Mouse (Mus musculus) spleen, adult 2 months (tissue): ENCODE results near the gene Dmtf1. TPM values are rescaled to one million over a fixed set of nuclear protein-coding genes. Genes with fewer than 3 reads are reported as not detected.
A peak's percentile ranks its signal among the peaks of the same experiment; 100 is the strongest.

Experiments
- DNase-seq, 2 experiments: peaks; one replicate each; pipeline versions ENCODE4 v3.0.0 to v3.0.0-alpha.2; 2012 to 2021; ENCODE audit warnings: low spot score in 2 of 2, low read depth in 1 of 2
- H3K27ac ChIP-seq: fragments of 200-500 bp; 2 replicates; pipeline ENCODE4 v1.5.1; 2012; ENCODE audit warnings: low read length, inconsistent platforms; ENCODE audit not compliant: insufficient read depth
- H3K27me3 ChIP-seq: fragments of 200-500 bp; 2 replicates; pipeline ENCODE4 v1.6.1; 2012; ENCODE audit warnings: mild to moderate bottlenecking, moderate library complexity, low read length, inconsistent platforms; ENCODE audit not compliant: control insufficient read depth, insufficient read depth
- H3K36me3 ChIP-seq: fragments of 200-500 bp; 2 replicates; pipeline ENCODE4 v1.6.1; 2012; ENCODE audit warnings: mild to moderate bottlenecking, low read length, inconsistent platforms; ENCODE audit not compliant: control insufficient read depth, insufficient read depth
- H3K4me1 ChIP-seq: fragments of 200-500 bp; 2 replicates; pipeline ENCODE4 v1.6.1; 2011; ENCODE audit warnings: inconsistent platforms; ENCODE audit not compliant: control insufficient read depth, insufficient read depth, insufficient read length
- H3K4me3 ChIP-seq: fragments of 200-500 bp; 2 replicates; pipeline ENCODE4 v1.5.1; 2011; ENCODE audit warnings: mild to moderate bottlenecking, inconsistent platforms; ENCODE audit not compliant: insufficient read depth, insufficient read length; ENCODE audit errors: extremely low read depth
- CTCF ChIP-seq: fragments of 200-500 bp; IDR thresholded peaks from 2 replicates; pipeline ENCODE4 v1.5.1; 2011; ENCODE audit warnings: mild to moderate bottlenecking, inconsistent platforms; ENCODE audit not compliant: insufficient read depth, insufficient read length, insufficient replicate concordance; ENCODE audit errors: extremely low read depth
- POLR2A ChIP-seq: fragments of 200-500 bp; IDR thresholded peaks from 2 replicates; pipeline ENCODE4 v1.6.1; 2011; ENCODE audit warnings: low read depth, low read length, inconsistent platforms
- WGBS: fragments of 180-500 bp; shearing (Covaris S2); methylation state at CpG from one replicate; pipeline ENCODE4 v1.1.7; 2018; 5-methylcytosine and 5-hydroxymethylcytosine counted together
- polyA plus RNA-seq: library from polyadenylated mRNA; depleted of rRNA; stranded (reverse); fragments of >200 nt; gene quantifications from 2 replicates; pipeline ENCODE4 v1.2.3, GENCODE M21; 2012

The Dmtf1 gene
- polyA plus RNA-seq, 1 experiment = 9.0 TPM

DNA sequence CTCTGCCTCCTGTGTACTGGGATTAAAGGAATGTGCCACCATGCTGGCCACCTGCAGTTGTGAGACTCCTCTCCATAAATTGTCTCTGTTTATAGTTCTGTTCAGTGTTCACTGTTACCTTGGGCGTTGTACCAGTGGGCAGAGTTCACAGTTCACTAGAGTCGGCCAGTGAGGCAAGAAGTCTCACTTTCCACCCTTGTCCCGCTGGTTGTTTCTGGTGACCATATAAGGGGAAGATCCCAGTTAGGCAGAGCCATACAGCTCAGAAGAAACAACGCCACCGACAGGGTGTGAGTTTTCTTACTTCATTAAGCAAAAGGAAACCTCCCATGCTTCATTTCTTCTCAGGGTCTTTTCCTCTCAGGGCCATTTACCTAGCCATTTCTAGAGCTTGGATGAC is 53.1 kb downstream of the Dmtf1 start:
- H3K27ac ChIP-seq = peak overlapping the region; percentile 92

DNA sequence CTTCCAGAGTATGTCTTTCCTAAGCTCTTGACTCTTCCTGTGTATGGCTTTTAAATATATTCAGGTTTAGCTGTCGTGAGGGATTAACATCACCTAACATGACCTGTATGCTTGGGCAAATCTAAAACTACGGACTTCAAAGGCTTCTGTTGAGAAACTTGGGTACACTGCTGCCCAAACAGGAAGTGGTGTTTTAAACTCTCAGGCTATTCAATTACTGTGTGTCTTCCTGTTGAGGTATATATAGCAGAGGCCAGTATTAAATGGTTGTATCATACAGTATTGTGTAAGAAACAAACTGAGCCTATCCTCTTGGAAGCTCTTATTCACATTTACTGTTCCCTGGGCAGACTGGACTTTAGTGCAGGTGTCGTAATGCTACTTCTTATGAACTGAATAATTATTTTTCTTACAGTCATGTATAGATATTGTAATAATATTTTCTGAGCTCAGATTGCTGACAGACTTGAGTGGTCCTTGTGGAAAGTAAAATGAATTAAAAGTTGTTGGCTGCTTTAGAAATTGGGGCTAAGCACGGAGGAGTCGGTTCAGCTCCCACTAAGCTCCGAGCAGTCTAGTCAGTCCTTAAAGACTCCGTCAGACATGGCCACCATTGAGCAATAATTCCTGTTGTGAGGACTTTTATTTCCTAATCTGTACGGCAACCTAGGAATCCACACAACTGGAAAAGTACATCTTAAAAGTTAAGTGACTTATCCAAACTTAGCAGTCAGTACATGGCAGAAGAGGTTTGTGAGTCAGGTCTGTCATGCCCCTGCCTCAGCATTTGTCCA is 54.1 kb downstream of the Dmtf1 start:
- H3K27ac ChIP-seq = peak overlapping the region; percentile 85
- no peaks in the 10 kb centered on the region for H3K27me3 ChIP-seq
- peaks cover 11% of the 10 kb centered on the region; the same call in 1 of the 2 replicates for H3K36me3 ChIP-seq
- WGBS = 57% methylated on average over 8 of the region's 8 CpGs
- DNase-seq = no peak
- TF ChIP-seq CTCF (no peak), POLR2A (no peak)
- H3K4me3 ChIP-seq = 0 out of 2 replicates have a peak overlapping the region, but pooled peaks have one; percentile 12
- H3K4me1 ChIP-seq = peaks cover 45% of the 10 kb centered on the region; the same call in 1 of the 2 replicates

More for the DNA sequence above, 53.1 kb downstream of the Dmtf1 start:
- peaks cover 11% of the 10 kb centered on the region; the same call in 1 of the 2 replicates for H3K36me3 ChIP-seq
- H3K27me3 ChIP-seq = no peaks in the 10 kb centered on the region
- 36% methylated on average over 5 of the region's 5 CpGs for WGBS
- H3K4me1 ChIP-seq = peaks cover 41% of the 10 kb centered on the region; the same call in 1 of the 2 replicates
- DNase-seq = peak in 1 of 2 experiments; percentile 41
- no peak overlapping the region for H3K4me3 ChIP-seq
- TF ChIP-seq CTCF (no peak), POLR2A (no peak)

DNA sequence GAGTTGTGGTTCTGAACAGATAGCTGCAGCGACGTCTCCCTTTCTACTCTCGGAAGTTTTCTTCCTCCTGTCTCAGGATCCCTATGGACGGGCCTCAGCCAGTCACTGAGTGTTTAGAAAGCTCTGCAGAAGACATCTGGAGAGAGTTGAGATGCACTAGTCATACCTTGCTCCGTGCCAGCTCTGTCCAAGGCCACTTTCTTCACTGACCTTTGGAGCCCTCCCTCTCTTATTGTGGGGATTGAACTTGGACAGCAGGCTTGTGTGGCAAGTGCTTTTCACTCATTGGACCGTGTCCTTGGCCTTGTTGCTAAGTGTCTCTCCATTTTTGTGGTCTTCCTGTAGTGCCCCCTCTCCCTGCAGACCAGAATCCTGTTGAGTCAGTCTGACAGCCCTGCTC is 54.8 kb downstream of the Dmtf1 start:
- peaks cover 45% of the 10 kb centered on the region; the same call in 1 of the 2 replicates for H3K4me1 ChIP-seq
- peak overlapping the region; percentile 82 for H3K27ac ChIP-seq
- WGBS = 62% methylated on average over 6 of the region's 6 CpGs
- peak overlapping the region; percentile 12; the same call in 1 of the 2 replicates for H3K4me3 ChIP-seq
- H3K27me3 ChIP-seq = no peaks in the 10 kb centered on the region
- peaks cover 10% of the 10 kb centered on the region; the same call in 1 of the 2 replicates for H3K36me3 ChIP-seq
- TF ChIP-seq POLR2A = no peak
- no peak for TF ChIP-seq CTCF
- DNase-seq = no peak

DNA sequence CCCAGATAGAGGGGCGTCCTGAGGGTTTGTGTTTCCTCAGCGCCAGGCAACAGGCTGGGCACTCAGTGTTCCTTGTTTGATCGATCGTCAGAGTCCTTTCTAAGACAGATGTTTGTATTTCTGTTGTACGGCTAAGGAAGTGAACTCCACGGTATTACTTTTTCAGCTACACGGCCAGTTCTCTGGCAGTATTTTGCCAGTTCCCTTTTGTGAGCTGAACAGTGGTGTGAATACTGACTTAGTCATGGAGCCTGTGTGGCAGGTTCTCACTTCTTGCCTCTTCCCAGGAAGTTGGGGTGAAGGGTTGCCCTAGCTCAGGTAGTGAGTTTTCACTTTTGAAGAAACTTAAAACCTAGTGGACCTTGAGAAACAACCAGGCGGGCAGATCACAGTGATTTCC is 57.6 kb downstream of the Dmtf1 start:
- Histone ChIP-seq H3K27ac (peak overlapping the region; percentile 83), H3K27me3 (no peaks in the 10 kb centered on the region), H3K4me3 (peak overlapping the region; percentile 42; the same call in 1 of the 2 replicates), H3K36me3 (peaks cover 8% of the 10 kb centered on the region; the same call in 1 of the 2 replicates), H3K4me1 (peaks cover 40% of the 10 kb centered on the region)
- 32% methylated on average over 8 of the region's 8 CpGs for WGBS
- DNase-seq = no peak
- TF ChIP-seq CTCF (no peak), POLR2A (no peak)

DNA sequence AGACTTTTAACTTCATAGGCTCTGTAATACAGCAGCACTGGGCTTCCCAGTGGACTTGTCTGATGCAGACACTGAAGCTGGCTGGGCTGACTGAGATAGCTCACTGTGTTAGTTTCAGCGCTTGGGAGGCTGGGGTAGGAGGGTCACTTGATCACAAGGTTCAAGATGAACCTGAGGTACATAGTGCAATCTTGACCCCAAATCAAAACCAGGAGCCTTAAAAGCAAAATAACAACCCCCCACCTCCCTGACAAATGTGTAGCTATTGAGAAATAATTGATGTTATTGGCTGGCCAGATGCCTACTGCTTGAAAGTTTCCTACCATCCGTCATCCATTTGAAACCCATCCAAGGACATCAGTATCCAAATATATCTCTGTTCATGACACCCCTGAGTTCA is 58.9 kb downstream of the Dmtf1 start:
- Histone ChIP-seq H3K27ac (peak overlapping the region; percentile 50), H3K4me1 (peaks cover 37% of the 10 kb centered on the region), H3K4me3 (peak overlapping the region; percentile 81), H3K27me3 (no peaks in the 10 kb centered on the region), H3K36me3 (peaks cover 8% of the 10 kb centered on the region; the same call in 1 of the 2 replicates)
- WGBS = 82% methylated on average over 2 of the region's 2 CpGs
- no peak for DNase-seq
- TF ChIP-seq POLR2A (no peak), CTCF (no peak)

DNA sequence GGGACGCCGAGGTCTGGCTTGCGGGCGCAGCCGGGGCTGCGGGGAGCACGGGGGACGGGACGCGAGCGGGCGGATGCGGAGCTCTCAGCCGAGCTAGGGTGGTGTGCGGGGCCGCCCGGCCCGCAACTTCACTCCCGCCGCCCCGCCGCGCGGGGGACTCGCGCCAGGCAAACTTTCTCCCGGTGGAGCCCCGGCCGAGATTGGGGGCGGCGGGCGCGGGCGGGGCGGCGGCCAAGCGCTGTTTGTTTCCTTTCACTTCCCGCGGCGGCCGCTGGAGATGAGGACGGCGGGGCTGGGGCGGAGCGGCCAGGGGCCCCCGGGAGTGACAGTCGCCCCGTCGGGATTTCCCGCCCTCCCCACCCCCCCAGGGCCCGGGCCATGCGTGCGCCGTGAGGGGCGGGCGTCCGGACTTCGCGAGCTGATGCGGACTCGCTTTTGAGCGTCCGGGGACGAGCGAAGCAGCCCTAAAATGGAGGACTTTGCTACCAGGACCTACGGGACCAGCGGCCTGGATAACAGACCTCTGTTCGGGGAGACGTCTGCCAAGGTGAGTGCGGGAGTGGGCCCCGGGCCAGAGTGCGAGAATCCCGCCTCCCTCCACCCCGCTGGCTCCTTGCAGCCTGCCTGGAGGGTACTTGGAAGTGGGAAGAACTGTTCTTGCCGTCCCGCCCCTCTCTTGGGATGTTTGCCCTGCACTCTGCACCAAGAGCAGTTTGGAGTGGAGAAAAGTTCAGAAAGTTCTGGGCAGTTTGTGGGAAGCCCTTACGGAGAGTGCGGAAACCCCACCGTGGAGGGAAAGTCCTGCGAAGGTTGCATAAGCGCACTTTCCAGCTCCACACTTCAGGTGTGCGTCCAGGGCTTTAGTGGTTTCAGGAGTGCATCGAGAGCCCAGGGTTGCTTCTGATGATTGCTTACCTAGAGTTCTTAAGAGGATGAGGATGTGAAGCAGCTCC is 60.5 kb downstream of the Dmtf1 start:
- Histone ChIP-seq H3K4me3 (peak overlapping the region; percentile 81), H3K27ac (peak overlapping the region; percentile 98), H3K27me3 (no peaks in the 10 kb centered on the region), H3K36me3 (peaks cover 8% of the 10 kb centered on the region; the same call in 1 of the 2 replicates), H3K4me1 (peaks cover 26% of the 10 kb centered on the region)
- peak in 1 of 2 experiments; percentile 64 for DNase-seq
- TF ChIP-seq CTCF (no peak), POLR2A (no peak)
- WGBS = 2% methylated on average over 57 of the region's 83 CpGs
